Mouse (Mus musculus) olfactory bulb, adult 2 months (tissue): ENCODE measurements around the gene Mrpl9.

ENCODE experiments used
- CTCF ChIP-seq: fragments of 200-500 bp; IDR thresholded peaks from 2 replicates; pipeline ENCODE4 v1.5.1; 2012; ENCODE audit warnings: low read depth, mild to moderate bottlenecking, low read length, moderate library complexity; ENCODE audit not compliant: insufficient read depth
- POLR2A ChIP-seq: fragments of 200-500 bp; IDR thresholded peaks from 2 replicates; pipeline ENCODE4 v1.6.1; 2012; ENCODE audit warnings: mild to moderate bottlenecking, low read depth, low read length, moderate library complexity; ENCODE audit not compliant: insufficient read depth

DNA sequence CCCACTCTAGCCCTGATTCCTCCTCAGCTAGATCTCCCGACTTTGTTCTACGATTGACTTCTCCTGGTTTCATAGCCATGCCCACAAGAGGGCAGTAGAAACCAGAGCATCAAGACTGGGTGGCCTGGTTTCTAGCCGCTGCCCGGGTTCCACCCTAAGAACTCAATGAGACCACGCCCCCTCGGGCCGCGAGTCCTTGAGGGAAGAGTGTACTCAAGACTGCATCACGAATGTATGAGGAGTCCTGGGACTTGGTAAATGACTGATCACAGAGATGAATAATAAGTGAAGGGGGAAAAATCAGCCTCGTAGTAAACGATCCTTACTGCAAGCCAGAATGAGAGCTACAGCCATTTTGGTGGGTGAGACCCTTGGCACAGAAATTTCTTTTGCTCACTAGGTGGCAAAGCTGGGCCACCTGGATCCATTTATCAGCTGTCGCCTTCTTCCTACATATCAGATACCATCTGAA lies 13.4 kb downstream of the Mrpl9 start:
- TF ChIP-seq CTCF (peak; percentile 58), POLR2A (no peak)
